Mouse (Mus musculus): ENCODE data around the gene Zfp518b.

DNA sequence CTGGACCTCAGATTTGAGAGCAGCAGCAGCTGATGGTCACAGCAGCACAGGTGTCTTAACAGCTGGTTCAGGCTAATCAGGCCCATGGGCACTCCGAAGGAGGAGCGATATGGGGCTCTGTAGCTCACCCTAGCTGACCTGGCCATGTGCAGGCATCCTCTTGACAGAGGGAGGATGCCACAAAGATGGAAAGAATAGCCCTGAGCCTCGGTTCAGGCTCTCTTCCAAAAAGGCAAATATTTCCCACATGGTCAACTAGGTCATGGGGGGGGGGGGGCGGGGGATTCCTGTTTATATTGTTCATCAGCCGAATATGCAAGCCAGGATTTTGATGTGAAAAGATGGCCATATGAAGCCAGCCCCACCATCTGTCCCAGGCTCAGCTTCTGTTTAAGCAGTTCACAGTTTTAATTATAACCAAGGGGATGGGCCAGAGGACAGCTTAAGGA lies 48.3 kb downstream of the Zfp518b start:
- TF ChIP-seq CTCF (IDR thresholded peaks at IDR 0.05; ENCODE audit: control insufficient read depth, insufficient read depth, insufficient read length) (no peak), CEBPB (IDR thresholded peaks at IDR 0.05; ENCODE audit: low read depth) (no peak)

Measured in C2C12 (cell line).